ENCODE assay signal across 10 mouse cellular contexts in genomic region chr12:15416180-15416766, GRCm38 (mm10).
A peak's percentile ranks its signal among the peaks of the same experiment; 100 is the strongest.
DNase-seq lines count a peak whose midpoint lies in the region; ATAC-seq and TF ChIP-seq lines count a peak whose summit lies in the region.
"Had no signal": no experiment of that assay in that cellular context is flagged by ENCODE, and none has a peak within 500 bp of the region (broad histone marks: within the 10 kb centered on the region; RNA-seq: fewer than 3 reads in every experiment).

No protein-coding gene starts in this region.

- WGBS in lung, postnatal 0 days: 12% methylated on average over 4 of the region's 4 CpGs

- no peak overlapping the region for H3K27ac ChIP-seq in gastrocnemius, adult 2 months
- H3K27ac ChIP-seq in lung, postnatal 0 days (ENCODE audit: low read length): no peak overlapping the region
- H3K27ac ChIP-seq: heart, embryonic 10.5 days had no signal

- no peaks in the 10 kb centered on the region for H3K36me3 ChIP-seq in lung, postnatal 0 days (ENCODE audit: insufficient read depth, low read length)
- H3K36me3 ChIP-seq: heart, embryonic 10.5 days had no signal

- H3K9me3 ChIP-seq in lung, postnatal 0 days (ENCODE audit: low read length): no peaks in the 10 kb centered on the region
- H3K9me3 ChIP-seq: heart, embryonic 10.5 days had no signal

- intact Hi-C loops in gastrocnemius, adult 2 months (cut with DNase I): no loop called here

- H3K4me1 ChIP-seq in lung, postnatal 0 days (ENCODE audit: insufficient read depth, low read depth, low read length): no peaks in the 10 kb centered on the region
- H3K4me1 ChIP-seq: heart, embryonic 10.5 days had no signal

- no peak for TF ChIP-seq EP300 in lung, postnatal 0 days (IDR thresholded peaks at IDR 0.05)

- ATAC-seq in lung, postnatal 0 days: no peak
- ATAC-seq in monocyte, adult 5-6 weeks (replicated peaks; ENCODE audit: insufficient number of reproducible peaks, low FRiP score, low TSS enrichment, poor library complexity, severe bottlenecking): no peak

- no peak for DNase-seq in gastrocnemius, adult 2 months
- no peak for DNase-seq in gastrocnemius, postnatal 10 days
- DNase-seq in lung, postnatal 0 days (ENCODE audit: low spot score): peak; percentile 32
- DNase-seq in lung, postnatal 4 days: no peak
- DNase-seq in fibroblast of lung, adult 2 months (ENCODE audit: low read depth): peak; percentile 5
- peak; percentile 16 for DNase-seq in retina, postnatal 7 days (ENCODE audit: low read depth, low spot score)
- no peak for DNase-seq in cerebellum, adult 11 months
- DNase-seq: cerebellum, adult 9-11 months had no signal

- no peak overlapping the region for H3K4me3 ChIP-seq in gastrocnemius, adult 2 months
- H3K4me3 ChIP-seq in lung, postnatal 0 days (ENCODE audit: low read depth, low read length): no peak overlapping the region
- H3K4me3 ChIP-seq: heart, embryonic 10.5 days had no signal

- TF ChIP-seq CTCF in gastrocnemius, adult 2 months (IDR thresholded peaks at IDR 0.05): peak; percentile 11; the same call in 1 of the 2 replicates
- TF ChIP-seq CTCF in lung, postnatal 0 days (IDR thresholded peaks at IDR 0.05): peak; percentile 43

- H3K9ac ChIP-seq in lung, postnatal 0 days (replicated peaks; ENCODE audit: low read depth): no peak overlapping the region

- no peaks in the 10 kb centered on the region for H3K27me3 ChIP-seq in lung, postnatal 0 days (replicated peaks; ENCODE audit: insufficient read depth, low read length)

- no peak overlapping the region for H3K4me2 ChIP-seq in lung, postnatal 0 days (replicated peaks; ENCODE audit: low read depth, low read length)

Comparison
In these comparisons a context has a peak if more than half of its experiments do, and no peak if none do; other contexts are left out.
1. DNase-seq: peak in lung, postnatal 0 days (single experiment), fibroblast of lung, adult 2 months (single experiment) and retina, postnatal 7 days (single experiment); none in gastrocnemius, adult 2 months (single experiment), gastrocnemius, postnatal 10 days (single experiment), lung, postnatal 4 days (0 of 2) and cerebellum, adult 11 months (single experiment).